Comparison of ENCODE assay signal across 1 mouse cellular context in the genomic region with DNA sequence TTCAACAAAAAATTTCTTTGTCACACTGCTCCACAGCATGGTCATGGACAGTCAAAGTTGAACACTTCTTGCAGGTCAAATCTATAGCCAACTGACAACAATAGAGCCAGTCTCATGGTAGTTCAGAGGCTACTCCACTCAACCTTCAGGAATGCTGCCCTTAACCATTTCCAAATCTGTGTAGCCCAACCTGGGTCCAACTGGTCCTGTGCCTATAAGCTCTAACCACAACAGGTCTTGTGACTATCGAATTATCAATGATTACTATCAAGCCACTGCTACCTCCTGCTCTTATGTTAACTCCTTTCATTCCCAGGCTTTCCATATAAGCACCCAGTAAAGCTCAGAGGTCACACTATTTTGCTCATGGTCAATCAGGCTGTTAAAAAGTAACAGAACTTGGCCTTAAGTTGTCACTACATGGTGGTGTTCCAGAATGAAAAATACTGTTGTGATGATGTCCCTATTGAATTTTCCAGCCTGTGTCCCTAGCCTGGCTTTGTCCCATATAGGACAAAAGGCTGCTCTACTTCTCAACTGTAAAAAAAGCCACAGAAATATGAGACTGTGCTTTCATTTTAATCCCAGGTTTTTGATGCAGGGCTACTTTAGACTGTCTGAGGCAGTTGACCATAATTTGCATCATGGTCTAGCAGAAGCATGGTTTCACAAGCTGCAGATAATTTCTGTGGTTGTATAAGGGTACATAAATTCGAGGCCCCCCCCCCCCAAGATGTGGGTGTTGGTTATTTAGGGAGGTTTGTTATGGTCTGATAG.
TF ChIP-seq lines count a peak whose summit lies in the region.

No protein-coding gene starts in this region.

TF ChIP-seq in CH12.LX, 34 proteins besides CTCF, POLR2A, EP300 and RAD21:
- TF ChIP-seq TCF12 (IDR thresholded peaks at IDR 0.05; ENCODE audit: low read depth, low read length) (no peak), POLR2AphosphoS2 (IDR thresholded peaks at IDR 0.05; ENCODE audit: low read depth, low read length) (no peak), ZKSCAN1 (IDR thresholded peaks at IDR 0.05; ENCODE audit: borderline replicate concordance, low read depth, low read length) (no peak), ETS1 (conservative IDR thresholded peaks at IDR 0.05; ENCODE audit: low read depth, low read length) (no peak), USF2 (conservative IDR thresholded peaks at IDR 0.05; ENCODE audit: low read depth, low read length) (no peak), NELFE (IDR thresholded peaks at IDR 0.05; ENCODE audit: low read depth, low read length) (no peak), IRF4 (IDR thresholded peaks at IDR 0.05; ENCODE audit: low read depth, low read length) (no peak), CHD2 (IDR thresholded peaks at IDR 0.05; ENCODE audit: low read length) (no peak), ZMIZ1 (IDR thresholded peaks at IDR 0.05; ENCODE audit: low read depth, low read length) (no peak), E2F4 (IDR thresholded peaks at IDR 0.05; ENCODE audit: insufficient replicate concordance, low read depth, low read length) (no peak), HCFC1 (IDR thresholded peaks at IDR 0.05; ENCODE audit: low read depth, low read length) (no peak), UBTF (IDR thresholded peaks at IDR 0.05; ENCODE audit: low read depth, low read length) (no peak), KAT2A (IDR thresholded peaks at IDR 0.05; ENCODE audit: insufficient replicate concordance, low read length) (no peak), SMC3 (IDR thresholded peaks at IDR 0.05; ENCODE audit: low read depth, low read length) (no peak), USF1 (IDR thresholded peaks at IDR 0.05; ENCODE audit: low read depth, low read length) (no peak), MEF2A (IDR thresholded peaks at IDR 0.05; ENCODE audit: borderline replicate concordance, low read depth, low read length) (no peak), MAZ (IDR thresholded peaks at IDR 0.05; ENCODE audit: low read depth, low read length) (no peak), MAFK (IDR thresholded peaks at IDR 0.05; ENCODE audit: insufficient replicate concordance, low read length) (no peak)
